Mouse (Mus musculus) limb, embryonic 13.5 days (tissue): ENCODE data around the gene Gm15319. TPM values are rescaled to one million over a fixed set of nuclear protein-coding genes. Genes with fewer than 3 reads are reported as not detected.
"Not testable (repeated sequence)": the region's sequence is repeated elsewhere in the genome, so short reads cannot be mapped to it uniquely, and the experiment has no call there.

ENCODE experiments used
- ATAC-seq: fragments of 200-750 bp; cut with Nextera tagmentation; 2 replicates; pipeline ENCODE4 v1.8.0; 2017; ENCODE audit warnings: low read depth, moderate number of reproducible peaks, moderate TSS enrichment; ENCODE audit not compliant: low FRiP score
- H3K27ac ChIP-seq: fragments of 300-500 bp; sonication (generic); 2 replicates; pipeline ENCODE4 v1.5.1; 2015; ENCODE audit warnings: inconsistent platforms, mild to moderate bottlenecking, moderate library complexity
- H3K27me3 ChIP-seq: fragments of 300-500 bp; sonication (generic); 2 replicates; pipeline ENCODE4 v1.6.1; 2015; ENCODE audit warnings: mild to moderate bottlenecking, inconsistent platforms
- H3K36me3 ChIP-seq: fragments of 300-500 bp; sonication (generic); 2 replicates; pipeline ENCODE4 v1.6.1; 2015; ENCODE audit warnings: inconsistent platforms, mild to moderate bottlenecking, moderate library complexity
- H3K4me1 ChIP-seq: fragments of 300-500 bp; sonication (generic); 2 replicates; pipeline ENCODE4 v1.6.1; 2015; ENCODE audit warnings: inconsistent platforms
- H3K4me2 ChIP-seq: fragments of 300-500 bp; sonication (generic); replicated peaks from 2 replicates; pipeline ENCODE4 v1.6.1; 2015; ENCODE audit warnings: inconsistent platforms, mild to moderate bottlenecking, moderate library complexity
- H3K4me3 ChIP-seq: fragments of 300-500 bp; sonication (generic); 2 replicates; pipeline ENCODE4 v1.5.1; 2015; ENCODE audit warnings: moderate library complexity, mild to moderate bottlenecking, inconsistent platforms
- H3K9ac ChIP-seq: fragments of 300-500 bp; sonication (generic); 2 replicates; pipeline ENCODE4 v1.6.1; 2015; ENCODE audit warnings: mild to moderate bottlenecking, inconsistent platforms
- H3K9me3 ChIP-seq: fragments of 300-500 bp; sonication (generic); 2 replicates; pipeline ENCODE4 v1.6.1; 2016; ENCODE audit warnings: inconsistent platforms
- WGBS: fragments of 180-500 bp; shearing (Covaris S2); methylation state at CpG from one replicate; pipeline ENCODE4 v1.1.7; 2015; 5-methylcytosine and 5-hydroxymethylcytosine counted together
- polyA plus RNA-seq: library from polyadenylated mRNA; unstranded; fragments of >200 nt; fragmentation: Nextera tagmentation; extraction: Ambion mirVana; gene quantifications from 2 replicates; pipeline ENCODE4 v1.2.1, GENCODE M21; 2015

Gm15319 gene
- polyA plus RNA-seq, 1 experiment from 2014 or later = not detected

- H3K4me3 ChIP-seq, ATAC-seq, H3K4me2 ChIP-seq, H3K9me3 ChIP-seq, H3K9ac ChIP-seq, H3K36me3 ChIP-seq, H3K4me1 ChIP-seq, H3K27me3 ChIP-seq, H3K27ac ChIP-seq: not testable (repeated sequence)
These were observed 69.0 kb downstream of the Gm15319 start for GRCm38 (mm10) chr8:20293966-20294365.

GRCm38 (mm10) chr8:20290015-20290414 is 73.0 kb downstream of the Gm15319 start:
- not testable (repeated sequence) for H3K4me3 ChIP-seq, H3K9me3 ChIP-seq, H3K4me1 ChIP-seq, H3K27me3 ChIP-seq, H3K27ac ChIP-seq, H3K4me2 ChIP-seq, H3K36me3 ChIP-seq, ATAC-seq, H3K9ac ChIP-seq
- WGBS = 77% methylated on average over 5 of the region's 8 CpGs

GRCm38 (mm10) chr8:20288878-20289277 is 74.1 kb downstream of the Gm15319 start:
- WGBS = 96% methylated on average over 2 of the region's 3 CpGs
- H3K9me3 ChIP-seq = not testable (repeated sequence)

GRCm38 (mm10) chr8:20287706-20288105 is 75.3 kb downstream of the Gm15319 start:
- not testable (repeated sequence) for H3K4me2 ChIP-seq, ATAC-seq, H3K4me1 ChIP-seq, H3K36me3 ChIP-seq, H3K9ac ChIP-seq, H3K4me3 ChIP-seq, H3K27ac ChIP-seq, H3K9me3 ChIP-seq, H3K27me3 ChIP-seq
- WGBS = 90% methylated on average over 3 of the region's 3 CpGs

More at GRCm38 (mm10) chr8:20288878-20289277, 74.1 kb downstream of the Gm15319 start:
- not testable (repeated sequence) for ATAC-seq, H3K4me3 ChIP-seq, H3K4me2 ChIP-seq, H3K36me3 ChIP-seq, H3K27ac ChIP-seq, H3K4me1 ChIP-seq, H3K9ac ChIP-seq, H3K27me3 ChIP-seq
